Mouse (Mus musculus) CD8-positive naive resting alpha-beta T cell, adult 2 months (primary cell): ENCODE measurements at regions not wholly inside any gene's neighbourhood (a gene's known extent, or its start where the extent isn't known, plus 50 kb on each side); places are given as distances from the start of the nearest gene placed in this dataset.

Experiments
- DNase-seq, 2 experiments: peaks; one replicate each; pipeline ENCODE4 v3.0.0; 2022; ENCODE audit warnings: low read depth in 2 of 2, low spot score in 2 of 2

DNA sequence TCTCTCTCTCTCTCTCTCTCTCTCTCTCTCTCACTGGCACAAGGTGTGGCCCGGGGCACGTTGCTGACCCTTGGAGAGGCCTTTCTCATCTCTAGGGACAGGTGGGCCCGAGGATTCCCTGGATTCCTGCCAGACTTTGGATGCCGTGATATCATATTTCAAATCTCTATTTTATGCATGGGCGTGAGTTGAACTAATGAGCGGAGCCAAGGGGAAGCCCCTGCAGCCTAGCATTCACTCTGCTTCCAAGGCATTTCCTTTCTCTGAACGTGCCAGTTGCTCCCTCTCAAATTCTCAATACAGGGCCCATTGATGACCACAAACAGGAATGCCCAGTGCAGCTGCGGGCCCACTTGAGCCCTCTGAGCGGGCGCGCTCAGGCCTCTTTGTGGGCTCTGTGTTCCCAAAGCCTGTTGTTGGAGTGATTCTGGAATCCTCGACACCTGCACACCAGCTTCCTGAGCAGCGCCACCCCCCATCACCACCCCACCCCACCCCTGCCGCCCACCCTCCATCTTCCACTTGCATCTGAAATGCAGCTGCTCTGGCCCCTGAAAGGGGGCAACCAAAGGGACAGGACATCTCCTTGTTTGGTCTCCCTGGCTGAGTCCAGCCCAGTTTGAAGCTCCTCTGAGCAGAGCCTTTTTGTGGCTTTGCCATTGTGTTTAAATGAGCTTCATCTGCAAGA lies 175.0 kb upstream of the Lpp start:
- DNase-seq: no peak

DNA sequence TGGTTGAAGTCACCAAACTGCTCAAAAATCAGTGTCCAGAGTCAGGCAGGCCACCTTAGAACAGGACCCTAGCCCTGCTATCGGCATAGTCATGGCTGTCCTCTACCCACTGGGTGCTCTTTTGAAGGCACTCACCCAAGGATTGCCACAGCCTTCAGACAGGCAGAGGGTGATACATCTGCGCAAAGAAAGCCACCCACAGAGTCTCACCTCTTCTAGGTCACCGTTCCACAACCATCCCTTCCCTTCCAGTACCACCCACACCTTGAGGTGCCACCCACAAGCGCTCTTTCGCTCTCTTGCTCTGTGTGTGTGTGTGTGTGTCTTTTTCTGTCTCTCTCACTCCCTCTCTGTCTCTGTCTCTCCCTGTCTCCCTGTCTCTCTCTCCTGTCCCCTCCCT lies 176.5 kb upstream of the Lpp start:
- DNase-seq: no peak

DNA sequence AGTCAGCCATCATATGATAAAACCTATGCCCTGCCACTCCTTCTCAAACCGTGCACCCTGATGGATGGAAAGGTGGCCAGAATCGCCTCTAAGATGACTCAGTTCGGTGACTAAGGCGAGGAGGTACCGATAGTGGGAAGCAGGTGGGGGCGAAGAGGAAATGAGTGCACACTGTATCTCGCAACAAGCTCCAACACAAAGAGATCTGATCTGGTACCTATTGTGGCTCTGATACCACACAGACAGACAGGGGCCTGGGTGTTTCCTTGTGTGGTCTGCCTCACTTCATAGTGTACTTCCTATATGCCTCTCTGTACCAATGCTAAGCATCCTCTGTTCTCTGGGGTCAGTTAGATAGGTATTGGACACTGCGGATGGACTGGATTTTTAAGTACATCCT lies 178.0 kb upstream of the Lpp start:
- peak; percentile 12 to 18 for DNase-seq

DNA sequence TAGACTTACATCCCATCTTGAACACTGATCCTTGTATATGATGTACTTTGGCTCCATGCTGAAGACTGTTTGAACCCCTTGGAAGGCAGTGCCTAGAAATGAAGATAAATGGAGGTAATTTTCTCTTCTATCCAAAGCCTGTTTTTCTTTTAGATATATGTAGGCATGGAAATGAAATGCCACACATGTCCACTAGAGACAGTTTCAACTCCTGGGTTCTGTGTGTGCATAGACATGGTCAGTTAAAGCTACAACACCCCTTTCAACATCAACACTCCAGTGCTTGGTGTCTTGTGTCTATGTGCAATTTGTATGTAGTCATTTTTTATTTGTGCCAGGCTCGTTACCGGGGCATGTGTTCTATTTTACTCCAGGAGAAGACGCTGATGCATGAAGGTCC lies 179.7 kb upstream of the Lpp start:
- DNase-seq: no peak

DNA sequence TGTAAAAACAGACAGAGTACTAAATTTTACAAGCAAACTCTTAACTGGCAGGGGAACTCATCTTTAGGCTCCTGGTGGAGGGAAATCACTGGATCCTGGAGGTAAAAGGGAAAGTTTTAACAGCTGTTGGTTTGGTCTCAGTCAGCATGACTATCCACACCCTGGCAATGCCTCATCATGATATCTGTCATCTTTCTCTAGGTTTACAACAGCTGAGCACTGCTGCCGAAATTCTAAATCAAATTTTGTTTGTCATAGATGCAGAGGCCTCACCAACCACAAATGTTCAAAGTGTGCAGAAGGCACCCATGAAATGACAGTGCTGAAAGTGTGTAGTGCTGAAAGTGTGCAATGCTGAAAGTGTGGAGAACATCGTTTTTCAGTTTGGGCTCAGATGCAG lies 180.6 kb upstream of the Lpp start:
- no peak for DNase-seq

DNA sequence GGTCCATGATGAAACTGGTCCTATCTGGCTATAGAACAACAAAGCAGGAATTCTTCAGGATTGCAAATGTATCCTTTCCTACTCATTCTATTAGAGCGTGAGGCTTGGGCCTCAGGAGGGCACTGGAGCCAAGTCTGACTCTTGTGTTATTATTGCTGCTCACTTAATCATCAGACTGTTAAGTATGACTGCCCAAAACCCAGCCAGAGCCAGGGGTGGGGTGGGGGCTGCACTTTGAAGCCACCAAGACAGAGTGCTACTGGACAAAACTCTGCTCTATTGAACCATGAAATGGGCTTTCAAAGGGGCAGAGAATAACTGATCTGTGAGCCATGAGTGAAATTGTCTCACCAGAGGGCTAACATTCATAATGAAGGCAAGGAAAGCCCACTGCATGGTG lies 181.7 kb upstream of the Lpp start:
- no peak for DNase-seq

DNA sequence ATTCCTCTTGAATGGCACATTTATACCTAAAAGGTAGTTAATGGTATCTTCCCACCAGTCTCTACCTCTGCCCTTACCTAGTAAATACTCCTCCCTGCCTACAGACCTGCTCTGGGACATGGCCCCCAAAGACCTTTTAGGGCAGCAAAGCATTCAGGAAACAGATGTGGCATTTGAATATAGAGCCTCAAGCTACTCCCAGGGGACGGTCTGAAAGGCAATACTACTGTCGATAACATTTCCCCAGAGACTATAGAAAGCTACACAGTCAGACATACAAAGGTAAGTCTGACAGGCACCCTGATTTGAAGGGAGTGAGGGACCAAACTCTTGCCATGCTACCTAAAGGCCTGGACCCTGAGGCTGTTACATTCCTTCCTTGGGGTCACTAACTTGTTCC lies 184.4 kb upstream of the Lpp start:
- DNase-seq: no peak

DNA sequence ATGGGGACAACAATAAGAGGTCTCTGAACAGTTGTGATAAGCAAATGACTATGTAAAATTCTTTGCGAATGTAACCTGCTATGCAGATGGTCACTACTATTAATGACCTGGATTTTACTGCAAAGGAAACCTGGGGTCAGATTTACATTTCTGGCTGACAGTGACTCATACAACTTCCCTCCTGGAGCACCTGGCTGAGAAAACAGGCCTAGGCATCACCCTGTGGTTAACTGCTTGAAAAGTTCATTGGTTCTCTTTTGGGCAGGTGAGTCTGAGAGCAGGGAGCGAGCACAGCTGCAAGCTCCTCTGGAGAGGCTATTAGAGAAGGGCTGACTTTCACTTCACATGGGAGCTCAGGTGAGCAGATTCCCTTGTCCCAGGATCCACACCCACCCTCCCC lies 185.2 kb upstream of the Lpp start:
- no peak for DNase-seq

DNA sequence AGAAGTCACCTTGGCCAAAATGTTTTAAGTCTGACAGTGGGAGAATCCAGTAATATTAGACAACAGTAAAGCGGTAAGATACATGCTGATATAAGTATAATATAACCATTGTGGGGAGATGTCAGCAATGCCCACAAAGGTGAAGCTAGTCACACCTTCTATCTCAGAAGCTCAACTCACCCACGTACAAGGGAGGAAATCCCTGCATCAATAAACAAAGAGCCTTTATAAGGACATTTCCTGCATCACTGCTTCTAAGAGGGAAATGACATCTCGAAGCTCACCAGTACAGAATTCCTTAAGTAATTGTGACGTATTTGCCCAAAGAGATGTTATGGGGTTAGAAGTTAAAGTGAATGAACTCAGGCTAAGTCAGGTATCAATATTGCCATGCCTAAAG lies 186.3 kb upstream of the Lpp start:
- DNase-seq: no peak

DNA sequence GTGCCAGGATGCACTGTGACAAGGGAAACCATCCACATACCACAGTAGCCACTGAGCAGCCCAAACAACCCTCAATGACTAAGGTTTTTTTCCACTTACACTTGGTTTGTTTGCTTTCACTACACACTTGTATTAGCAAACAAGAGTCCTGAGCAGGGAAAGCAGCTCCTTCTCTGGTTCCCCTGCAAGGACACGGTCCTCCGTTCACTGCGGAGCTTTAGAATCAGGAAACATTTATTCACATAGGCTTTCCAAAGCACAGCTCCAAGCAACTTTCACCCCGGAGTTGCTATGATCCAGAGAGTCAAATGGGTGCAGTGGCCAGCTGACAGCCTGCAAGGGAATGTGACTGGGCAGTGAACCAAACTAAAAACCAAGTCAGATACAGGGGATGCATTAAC lies 186.8 kb upstream of the Lpp start:
- no peak for DNase-seq

DNA sequence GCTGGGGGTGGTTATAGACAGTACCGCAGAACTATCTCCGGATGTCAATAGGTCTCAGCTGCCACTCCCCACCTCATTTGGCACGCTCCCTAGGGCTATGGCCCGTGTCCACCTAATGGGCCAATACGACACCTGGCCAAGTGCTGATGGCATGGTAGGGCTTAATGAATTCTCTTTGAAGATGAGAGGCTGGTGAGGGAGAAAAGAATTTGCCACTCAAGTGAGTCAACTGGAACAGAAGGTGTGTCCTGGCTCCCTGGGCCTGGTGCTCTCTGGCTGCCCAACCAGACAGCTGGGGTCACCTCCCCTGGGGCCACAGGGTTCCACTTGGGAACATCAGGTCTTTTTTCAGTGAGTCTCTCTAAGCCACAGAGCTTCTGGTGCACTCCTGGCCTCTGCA lies 187.7 kb upstream of the Lpp start:
- DNase-seq: no peak

DNA sequence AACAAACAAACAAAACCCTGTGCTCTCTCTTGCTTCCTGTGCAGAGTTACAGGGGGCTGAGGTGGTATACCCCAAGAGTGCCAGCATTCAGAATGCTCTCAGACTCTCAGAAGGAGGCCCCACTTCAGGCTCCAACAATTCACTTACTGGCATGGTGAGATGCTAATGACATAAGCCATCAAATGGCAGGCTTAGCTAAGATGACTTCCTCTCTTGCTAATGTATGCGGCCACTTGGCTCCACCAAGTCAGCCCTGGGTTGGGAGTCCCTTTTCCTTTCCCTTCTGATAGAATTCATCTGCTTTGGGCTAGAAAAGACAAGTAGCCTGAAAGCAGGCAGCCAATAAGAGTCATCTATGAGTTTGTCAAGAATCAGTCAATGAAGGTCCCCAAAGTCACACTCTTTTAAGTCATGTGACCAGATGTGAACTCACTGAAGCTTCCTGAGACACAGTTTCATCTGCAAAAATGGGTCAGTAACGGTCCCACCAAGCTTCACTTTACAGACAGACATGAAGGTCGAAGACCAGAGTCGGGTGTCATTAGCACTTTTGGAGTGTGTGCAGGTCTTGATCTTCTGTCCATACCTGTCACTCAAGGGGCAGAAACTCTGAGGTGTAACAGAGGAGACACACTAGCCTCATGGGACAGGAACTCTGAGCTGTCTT lies 189.1 kb upstream of the Lpp start:
- no peak for DNase-seq

DNA sequence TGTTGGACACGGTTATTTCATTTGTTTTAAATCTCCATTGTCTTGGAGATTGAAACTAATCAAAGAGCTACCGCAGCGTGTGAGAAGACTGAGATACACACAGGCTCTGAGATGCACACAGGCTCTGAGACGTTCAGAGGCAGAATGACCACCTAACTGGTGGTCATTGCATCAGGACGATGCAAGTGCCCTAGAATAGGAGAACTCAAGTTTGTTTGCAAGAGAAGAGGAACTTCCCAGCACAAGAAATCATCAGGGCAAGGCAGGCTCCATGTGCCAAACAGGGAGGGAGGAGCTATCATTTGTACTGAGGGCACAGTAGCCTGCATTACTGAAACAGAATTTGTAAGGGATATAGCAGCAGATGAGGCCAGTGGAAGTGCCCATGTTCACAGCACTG lies 190.7 kb upstream of the Lpp start:
- DNase-seq: no peak

DNA sequence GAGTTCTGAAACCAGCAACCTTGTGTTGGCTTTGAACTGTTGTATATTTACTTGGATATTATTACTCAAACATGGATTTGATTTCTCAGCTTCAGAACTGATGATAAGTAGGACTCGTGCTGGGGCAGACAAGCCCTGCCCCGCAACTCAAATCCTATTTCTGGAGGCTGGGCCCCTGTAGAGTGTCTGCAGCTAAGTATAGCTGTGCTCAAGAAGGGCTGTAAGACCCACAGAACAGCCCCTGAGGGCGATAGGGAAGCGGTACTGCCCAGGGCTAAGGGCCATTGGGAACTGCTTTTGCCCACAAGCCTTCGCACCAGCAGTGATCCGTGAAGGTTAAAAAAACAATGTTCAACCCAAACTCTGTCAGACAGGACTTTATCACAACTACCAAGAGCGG lies 191.9 kb upstream of the Lpp start:
- no peak for DNase-seq

DNA sequence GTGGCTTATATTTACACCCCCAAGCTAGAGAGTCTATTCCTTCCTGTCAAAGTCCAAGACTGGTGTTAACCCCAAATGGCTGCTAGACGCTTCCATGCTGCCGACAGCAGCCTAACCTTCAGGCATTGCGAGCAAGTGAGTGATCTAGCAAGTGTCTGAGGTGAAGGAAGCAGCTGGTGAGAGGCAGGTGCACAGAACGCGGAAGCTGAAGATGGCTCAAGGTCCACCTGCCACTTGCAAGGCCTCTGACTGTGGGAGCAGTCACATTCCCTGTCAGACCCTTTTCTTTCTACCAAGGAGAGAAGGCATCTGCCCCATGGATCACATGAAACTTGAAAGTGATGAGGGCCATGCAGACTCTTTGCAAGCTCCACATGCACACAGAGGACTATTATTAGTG lies 193.1 kb upstream of the Lpp start:
- DNase-seq: no peak

DNA sequence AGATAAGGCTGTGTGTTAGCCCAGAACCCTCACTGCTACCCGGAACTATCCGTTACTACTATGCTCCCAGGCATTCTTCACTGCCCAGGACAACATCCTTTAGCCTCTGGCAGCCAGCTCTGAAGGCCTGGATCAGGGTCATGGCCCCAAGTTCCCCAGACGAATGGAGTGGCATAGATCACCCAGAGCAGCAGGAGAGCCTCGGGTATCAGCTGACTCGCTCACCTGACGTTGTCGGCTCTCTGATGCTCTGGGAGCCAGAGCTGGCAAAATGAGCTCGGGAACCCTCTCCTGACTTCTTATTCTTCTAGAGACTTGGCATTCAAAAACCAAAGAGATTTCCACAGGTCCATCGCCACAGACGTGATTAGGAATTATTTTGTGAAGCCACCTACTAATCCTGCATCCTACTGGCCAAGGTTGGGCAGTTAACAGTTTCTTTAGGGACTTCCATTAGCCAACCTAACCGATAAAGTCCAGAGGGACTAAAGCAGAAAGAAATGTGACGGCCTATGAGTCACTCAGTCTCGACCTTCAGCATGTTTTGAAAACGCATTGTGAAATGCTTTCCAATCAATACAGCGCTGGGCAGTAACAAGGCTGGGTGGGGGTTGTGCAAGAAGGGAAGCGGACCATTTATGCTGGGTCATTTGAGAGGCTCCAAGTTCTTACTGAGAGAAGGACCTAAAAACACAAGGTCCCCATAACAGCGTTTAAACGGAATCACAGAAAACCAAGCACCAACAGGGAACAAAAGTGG lies 193.7 kb upstream of the Lpp start:
- no peak for DNase-seq

DNA sequence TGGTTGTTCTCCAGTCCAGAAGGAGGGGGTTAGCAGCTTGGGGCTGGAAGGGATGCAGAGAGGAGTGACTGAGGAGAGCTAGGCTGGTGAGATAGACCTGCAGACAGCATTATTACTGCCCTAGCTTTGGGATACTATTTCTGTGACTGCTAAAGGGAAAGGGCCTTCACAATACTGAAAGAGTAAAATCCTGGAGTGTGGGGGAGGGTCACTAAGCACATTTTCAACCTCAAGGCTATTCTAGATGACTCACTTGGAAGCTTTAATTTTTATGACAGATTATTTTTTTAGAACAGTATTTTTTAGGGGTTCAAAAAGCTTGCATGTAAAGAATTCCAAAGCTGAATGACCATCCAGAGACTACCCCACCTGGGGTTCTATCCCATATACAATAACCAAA lies 195.0 kb upstream of the Lpp start:
- no peak for DNase-seq

DNA sequence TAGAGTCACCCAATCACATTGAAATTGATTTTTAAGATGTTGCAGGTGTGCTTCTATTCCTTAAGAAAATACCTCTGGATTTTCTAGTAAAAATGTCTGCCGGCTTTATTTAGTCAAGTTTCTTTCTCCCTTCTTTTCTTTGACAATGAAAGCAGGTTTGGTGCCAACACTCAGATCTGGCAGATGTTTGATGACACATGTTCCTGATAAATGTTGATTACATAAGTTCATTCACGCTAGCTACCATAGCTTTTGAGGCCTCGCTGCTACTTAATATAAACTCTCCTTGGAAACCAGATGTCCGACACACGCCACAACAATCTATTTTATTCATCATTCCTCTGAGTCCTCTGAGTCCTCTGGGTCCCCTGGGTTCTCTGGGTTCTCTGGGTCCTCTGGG lies 195.7 kb upstream of the Lpp start:
- no peak for DNase-seq

DNA sequence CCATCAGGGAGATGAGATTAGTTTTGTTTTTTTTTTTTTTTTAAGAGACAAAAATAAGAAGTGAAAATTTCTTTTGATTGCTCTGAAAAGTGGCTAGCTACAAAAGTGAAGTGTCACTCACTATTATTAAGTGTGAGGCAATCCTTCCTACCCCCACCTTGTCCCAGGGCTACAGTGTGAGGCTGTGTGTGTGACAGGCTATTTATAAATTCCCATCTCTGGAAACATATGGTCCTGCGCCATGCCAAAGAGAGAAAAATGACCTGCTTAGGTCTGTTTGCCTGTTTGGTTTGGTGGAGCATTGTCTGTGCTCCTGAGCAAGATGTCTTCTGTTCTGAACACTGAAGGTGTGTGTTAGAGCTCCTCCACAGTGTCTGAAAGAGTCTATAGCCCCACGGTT lies 199.4 kb upstream of the Lpp start:
- DNase-seq: no peak

DNA sequence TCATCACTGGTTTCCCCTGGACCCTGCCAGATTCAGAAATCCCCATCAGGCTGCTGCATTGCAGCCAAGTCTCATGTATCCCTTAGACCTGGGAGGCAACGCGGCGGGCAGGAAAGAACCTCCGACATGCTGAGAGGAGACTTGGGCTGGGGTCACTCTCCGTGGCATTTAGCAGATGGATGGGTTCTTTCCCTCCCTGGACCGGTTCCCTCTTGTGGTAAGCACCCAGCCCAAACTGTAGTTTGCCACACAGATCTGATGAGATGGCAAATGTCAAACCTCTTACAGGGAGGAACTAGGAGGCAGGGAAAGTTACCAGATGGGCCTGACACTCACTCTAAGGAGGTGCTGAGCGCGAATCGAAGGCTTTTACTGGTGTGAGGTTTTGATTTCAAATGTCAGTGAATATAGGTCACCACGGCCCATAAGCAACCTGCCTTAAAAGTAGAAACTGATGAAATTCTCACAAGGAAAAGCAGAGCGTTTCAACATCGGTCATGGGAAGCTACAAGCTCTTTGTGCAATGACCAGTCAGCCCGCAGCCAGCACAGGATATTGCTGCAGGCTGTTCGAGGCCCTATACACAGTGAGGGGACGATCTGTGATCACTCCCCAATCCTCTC lies 199.9 kb upstream of the Lpp start:
- DNase-seq: no peak

DNA sequence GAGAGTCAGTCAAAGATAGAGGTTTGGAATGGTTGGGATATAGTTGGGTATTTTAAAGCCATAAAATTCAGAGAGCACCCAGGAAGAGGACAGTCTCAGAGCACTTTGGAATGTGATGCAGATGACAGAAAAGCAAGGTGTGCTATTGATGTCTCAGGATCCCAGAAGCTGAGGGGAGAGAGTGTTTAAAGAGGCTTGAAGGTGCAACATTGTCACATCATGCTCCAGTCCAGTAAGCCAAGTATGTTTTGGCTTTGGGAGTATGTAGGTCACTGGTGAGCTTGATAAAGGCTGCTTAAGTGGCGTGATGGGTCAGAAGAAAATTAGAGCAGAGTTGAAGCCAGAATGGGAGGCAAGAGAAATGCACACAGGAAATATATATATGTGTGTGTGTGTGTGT lies 201.3 kb upstream of the Lpp start:
- no peak for DNase-seq

DNA sequence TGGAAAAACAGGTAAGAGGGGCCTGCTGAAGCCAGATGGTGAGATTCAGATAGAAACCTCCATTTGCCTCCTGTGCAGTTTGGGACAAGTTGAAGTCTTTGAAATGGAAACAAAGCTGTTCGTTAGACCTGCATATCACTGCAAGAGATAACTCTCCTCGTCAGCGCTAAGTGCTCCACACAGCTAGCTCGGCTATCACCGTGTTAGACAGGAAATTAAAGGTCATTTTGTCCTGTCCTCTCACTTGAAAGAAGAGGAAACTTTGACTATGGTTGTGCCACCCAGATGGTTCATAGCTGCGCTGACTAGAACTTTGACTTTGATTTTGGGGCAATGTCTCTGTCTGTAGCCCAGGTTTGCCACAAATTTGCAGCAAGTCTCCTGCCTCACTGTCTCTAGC lies 198.5 kb upstream of the Bcl6 start:
- no peak for DNase-seq
